Mouse (Mus musculus) stomach, postnatal 0 days (tissue): ENCODE data around the gene Wtap.
"Not testable (repeated sequence)": the region's sequence is repeated elsewhere in the genome, so short reads cannot be mapped to it uniquely, and the experiment has no call there.

Experiments used
- CTCF ChIP-seq: IDR thresholded peaks from 2 replicates; pipeline ENCODE4 v1.5.1; 2016; ENCODE audit warnings: antibody characterized with exemption, low read depth, mild to moderate bottlenecking, moderate library complexity
- EP300 ChIP-seq: optimal IDR thresholded peaks from 2 replicates; pipeline ENCODE3; 2016; ENCODE audit warnings: antibody characterized with exemption

DNA sequence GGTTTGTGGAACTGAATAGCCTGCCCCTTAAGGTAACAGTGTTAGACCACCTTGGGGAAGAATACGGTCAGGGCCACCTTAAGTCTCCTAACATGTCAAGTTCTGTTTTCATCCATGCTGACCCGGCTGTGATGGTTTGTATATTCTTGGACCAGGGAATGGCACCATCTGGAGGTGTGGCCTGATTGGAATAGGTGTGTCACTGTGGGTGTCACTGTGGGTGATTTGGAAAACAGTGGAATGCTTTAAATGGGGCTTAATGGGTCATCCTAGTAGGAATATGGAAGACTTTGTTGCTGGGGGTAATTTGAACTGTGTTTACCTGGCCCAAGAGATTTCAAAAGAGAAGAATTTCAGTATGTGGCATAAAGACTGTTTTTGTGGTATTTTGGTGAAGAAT, 10.5 kb upstream of the Wtap start:
- TF ChIP-seq CTCF, EP300: not testable (repeated sequence)
